ENCODE assay signal across 8 mouse cellular contexts in genomic region chr12:15704412-15704811, GRCm38 (mm10).
DNase-seq lines count a peak whose midpoint lies in the region; ATAC-seq and TF ChIP-seq lines count a peak whose summit lies in the region.

No protein-coding gene starts in this region.

- H3K79me2 ChIP-seq in liver, adult 2 months (ENCODE audit: control insufficient read depth, insufficient read depth, low read length), result no peaks in the 10 kb centered on the region

- no peaks in the 10 kb centered on the region for H3K9me3 ChIP-seq in liver, embryonic 11.5 days (ENCODE audit: control insufficient read depth, low read length)
- no peaks in the 10 kb centered on the region for H3K9me3 ChIP-seq in heart, embryonic 11.5 days (replicated peaks; ENCODE audit: control insufficient read depth, low read length)

- no peak for ATAC-seq in liver, embryonic 11.5 days (replicated peaks; ENCODE audit: low FRiP score)
- no peak; the same call in 1 of the 2 replicates for ATAC-seq in heart, embryonic 11.5 days (replicated peaks; ENCODE audit: insufficient number of reproducible peaks, low FRiP score, low TSS enrichment)

- no peaks in the 10 kb centered on the region for H3K36me3 ChIP-seq in liver, adult 2 months (ENCODE audit: control insufficient read depth, insufficient read depth, low read length)
- H3K36me3 ChIP-seq in liver, embryonic 11.5 days (ENCODE audit: control insufficient read depth, insufficient read depth, low read length), result no peaks in the 10 kb centered on the region
- no peaks in the 10 kb centered on the region for H3K36me3 ChIP-seq in heart, embryonic 11.5 days (ENCODE audit: control insufficient read depth, insufficient read depth, low read length)

- TF ChIP-seq POLR2A in liver, adult 2 months (IDR thresholded peaks at IDR 0.05; ENCODE audit: extremely low read depth, insufficient read depth, low read length), result no peak

- DNase-seq in liver, adult 2 months (ENCODE audit: extremely low read depth, low read depth, low spot score), result peak; percentile 62
- no peak for DNase-seq in liver, embryonic 11.5 days (ENCODE audit: low spot score)
- peak; percentile 74 to 85 for DNase-seq in kidney, postnatal 4 days
- peak; percentile 74 for DNase-seq in ovary, adult 18-20 months (ENCODE audit: low spot score)
- DNase-seq in thymus, postnatal 25 days, result no peak
- no peak for DNase-seq in thymus, postnatal 14 days

- no peaks in the 10 kb centered on the region for H3K4me1 ChIP-seq in liver, adult 2 months (ENCODE audit: control insufficient read depth, insufficient read depth, low read length)
- H3K4me1 ChIP-seq in liver, embryonic 11.5 days (replicated peaks; ENCODE audit: control insufficient read depth, insufficient read depth, low read length), result no peaks in the 10 kb centered on the region
- peaks cover 12% of the 10 kb centered on the region for H3K4me1 ChIP-seq in brown adipose tissue, adult 24 weeks (ENCODE audit: control insufficient read depth, insufficient read depth, insufficient read length, low read length)
- H3K4me1 ChIP-seq in heart, embryonic 11.5 days (ENCODE audit: control insufficient read depth, insufficient read depth, low read length), result peaks cover 3% of the 10 kb centered on the region

- H3K27me3 ChIP-seq in liver, adult 2 months (ENCODE audit: control insufficient read depth, insufficient read depth, low read length), result no peaks in the 10 kb centered on the region
- no peaks in the 10 kb centered on the region for H3K27me3 ChIP-seq in liver, embryonic 11.5 days (replicated peaks; ENCODE audit: control insufficient read depth, insufficient read depth, low read length)
- no peaks in the 10 kb centered on the region for H3K27me3 ChIP-seq in heart, embryonic 11.5 days (ENCODE audit: control insufficient read depth, insufficient read depth, low read length)

- H3K9ac ChIP-seq in liver, adult 2 months (ENCODE audit: low read depth, low read length), result no peak overlapping the region
- no peak overlapping the region for H3K9ac ChIP-seq in liver, embryonic 11.5 days (ENCODE audit: low read depth, low read length)
- no peak overlapping the region for H3K9ac ChIP-seq in heart, embryonic 11.5 days (ENCODE audit: low read depth, low read length)

- H3K27ac ChIP-seq in liver, adult 2 months (replicated peaks; ENCODE audit: insufficient read depth, low read depth, low read length), result no peak overlapping the region
- H3K27ac ChIP-seq in liver, embryonic 11.5 days (ENCODE audit: low read depth, low read length), result no peak overlapping the region
- H3K27ac ChIP-seq in brown adipose tissue, adult 24 weeks (replicated peaks; ENCODE audit: low read depth, low read length), result peak overlapping the region; percentile 96
- peak overlapping the region; percentile 31 for H3K27ac ChIP-seq in heart, embryonic 11.5 days (ENCODE audit: low read depth, low read length)

- H3K4me3 ChIP-seq in liver, adult 2 months (ENCODE audit: insufficient read depth, low read depth, low read length), result no peak overlapping the region
- no peak overlapping the region for H3K4me3 ChIP-seq in liver, embryonic 11.5 days (ENCODE audit: low read depth, low read length)
- no peak overlapping the region for H3K4me3 ChIP-seq in brown adipose tissue, adult 24 weeks (ENCODE audit: insufficient read depth, low read depth, low read length)
- no peak overlapping the region for H3K4me3 ChIP-seq in heart, embryonic 11.5 days (ENCODE audit: low read depth, low read length)

- no peak for TF ChIP-seq CTCF in liver, adult 2 months (IDR thresholded peaks at IDR 0.05; ENCODE audit: low read depth, low read length)

- WGBS in liver, adult 2 months, result 71% methylated on average over 5 of the region's 5 CpGs
- 53% methylated on average over 5 of the region's 5 CpGs for WGBS in liver, embryonic 11.5 days
- 17% methylated on average over 5 of the region's 5 CpGs for WGBS in heart, embryonic 11.5 days (ENCODE audit: insufficient replicate concordance)

- H3K4me2 ChIP-seq in liver, embryonic 11.5 days, result no peak overlapping the region
- H3K4me2 ChIP-seq in heart, embryonic 11.5 days, result peak overlapping the region; percentile 31

Comparison
In these comparisons a context has a peak if more than half of its experiments do, and no peak if none do; other contexts are left out.
1. DNase-seq: peak in liver, adult 2 months (single experiment), kidney, postnatal 4 days (2 of 2) and ovary, adult 18-20 months (single experiment); none in liver, embryonic 11.5 days (single experiment), thymus, postnatal 25 days (single experiment) and thymus, postnatal 14 days (single experiment).
2. H3K27ac ChIP-seq: peak in brown adipose tissue, adult 24 weeks (single experiment) and heart, embryonic 11.5 days (single experiment); none in liver, adult 2 months (single experiment) and liver, embryonic 11.5 days (single experiment).